Mouse (Mus musculus) CH12.LX (cell line): ENCODE results near the gene Myom1. TPM values are rescaled to one million over a fixed set of nuclear protein-coding genes. Genes with fewer than 3 reads are reported as not detected.

Source experiments
- DNase-seq: peaks from one replicate; pipeline ENCODE4 v3.0.0-alpha.2; 2013; ENCODE audit errors: extremely low read depth
- H3K27ac ChIP-seq: 2 replicates; pipeline ENCODE4 v1.5.1; 2012; ENCODE audit warnings: low read depth, mild to moderate bottlenecking, control low read depth, moderate library complexity; ENCODE audit not compliant: insufficient read depth
- H3K27me3 ChIP-seq: replicated peaks from 2 replicates; pipeline ENCODE3; 2012; ENCODE audit warnings: inconsistent platforms
- H3K36me3 ChIP-seq, 2 experiments: replicated peaks in 1 of 2; 2 replicates each; pipeline versions ENCODE3 to v1.6.1; 2012; ENCODE audit warnings: inconsistent platforms in 1 of 2, low read length in 1 of 2, mild to moderate bottlenecking in 1 of 2, mixed read lengths in 1 of 2, moderate library complexity in 1 of 2; ENCODE audit not compliant: control insufficient read depth in 1 of 2, insufficient read depth in 1 of 2
- H3K4me1 ChIP-seq, 2 experiments: 2 replicates each; pipeline ENCODE4 v1.6.1; 2012; ENCODE audit warnings: inconsistent platforms in 1 of 2, moderate library complexity in 1 of 2; ENCODE audit not compliant: insufficient read depth in 2 of 2, control insufficient read depth in 1 of 2
- H3K4me2 ChIP-seq: 2 replicates; pipeline ENCODE4 v1.6.1; 2012; ENCODE audit warnings: low read depth, mild to moderate bottlenecking, control low read depth; ENCODE audit not compliant: poor library complexity, insufficient read depth, severe bottlenecking
- H3K4me3 ChIP-seq, 3 experiments: fragments of 150-350 bp in 1 of 3; sonication (generic) in 1 of 3; replicated peaks in 1 of 3; 2 replicates each; pipeline versions ENCODE3 to v1.5.1; 2011 to 2012; ENCODE audit warnings: low read depth in 2 of 3, low read length in 2 of 3, mild to moderate bottlenecking in 2 of 3, moderate library complexity in 2 of 3, control low read depth in 1 of 3, improper control_type of control experiment in 1 of 3, inconsistent platforms in 1 of 3, mixed read lengths in 1 of 3; ENCODE audit not compliant: poor library complexity in 1 of 3
- H3K79me2 ChIP-seq: replicated peaks from 2 replicates; pipeline ENCODE4 v1.6.1; 2012; ENCODE audit warnings: mild to moderate bottlenecking, moderate library complexity; ENCODE audit not compliant: control insufficient read depth, poor library complexity, insufficient read depth, severe bottlenecking; ENCODE audit errors: extremely low read depth
- H3K9ac ChIP-seq: 2 replicates; pipeline ENCODE4 v1.6.1; 2012; ENCODE audit warnings: low read depth, mild to moderate bottlenecking, control low read depth, moderate library complexity; ENCODE audit not compliant: insufficient read depth
- H3K9me3 ChIP-seq: replicated peaks from 2 replicates; pipeline ENCODE3; 2012; ENCODE audit warnings: low read length, inconsistent platforms, mixed read lengths
- CHD2 ChIP-seq: IDR thresholded peaks from 2 replicates; pipeline ENCODE4 v1.6.1; 2011; ENCODE audit warnings: low read length, improper control_type of control experiment
- CTCF ChIP-seq, 2 experiments: IDR thresholded peaks in 1 of 2; conservative IDR thresholded peaks in 1 of 2; 2 replicates each; pipeline ENCODE4 v1.5.1; 2011 to 2012; ENCODE audit warnings: low read depth in 2 of 2, low read length in 2 of 2, improper control_type of control experiment in 1 of 2, inconsistent platforms in 1 of 2, mild to moderate bottlenecking in 1 of 2, moderate library complexity in 1 of 2
- EP300 ChIP-seq: IDR thresholded peaks from 2 replicates; pipeline ENCODE4 v1.6.1; 2011; ENCODE audit warnings: low read length, improper control_type of control experiment
- ETS1 ChIP-seq: conservative IDR thresholded peaks from 2 replicates; pipeline ENCODE4 v1.6.1; 2012; ENCODE audit warnings: low read depth, mild to moderate bottlenecking, inconsistent platforms, low read length, improper control_type of control experiment, moderate library complexity
- IRF4 ChIP-seq: IDR thresholded peaks from 2 replicates; pipeline ENCODE4 v1.6.1; 2014; ENCODE audit warnings: low read depth, mild to moderate bottlenecking, inconsistent platforms, low read length, improper control_type of control experiment
- JUN ChIP-seq: IDR thresholded peaks from 2 replicates; pipeline ENCODE4 v1.6.1; 2011; ENCODE audit warnings: low read depth, mild to moderate bottlenecking, low read length, improper control_type of control experiment, moderate library complexity; ENCODE audit not compliant: insufficient read depth
- JUND ChIP-seq: conservative IDR thresholded peaks from 2 replicates; pipeline ENCODE4 v1.6.1; 2011; ENCODE audit warnings: low read depth, low read length, improper control_type of control experiment
- KAT2A ChIP-seq: IDR thresholded peaks from 2 replicates; pipeline ENCODE4 v1.6.1; 2012; ENCODE audit warnings: low read length, improper control_type of control experiment, inconsistent platforms; ENCODE audit not compliant: insufficient replicate concordance
- MAX ChIP-seq: IDR thresholded peaks from 2 replicates; pipeline ENCODE4 v1.6.1; 2011; ENCODE audit warnings: low read length, improper control_type of control experiment
- MAZ ChIP-seq: IDR thresholded peaks from 2 replicates; pipeline ENCODE4 v1.6.1; 2012; ENCODE audit warnings: low read depth, mild to moderate bottlenecking, inconsistent platforms, low read length, improper control_type of control experiment, moderate library complexity
- NRF1 ChIP-seq: IDR thresholded peaks from 2 replicates; pipeline ENCODE4 v1.6.1; 2014; ENCODE audit warnings: low read depth, mild to moderate bottlenecking, inconsistent platforms, low read length, improper control_type of control experiment, moderate library complexity
- PAX5 ChIP-seq: IDR thresholded peaks from 2 replicates; pipeline ENCODE4 v1.6.1; 2012; ENCODE audit warnings: low read length, inconsistent platforms, mixed read lengths
- RAD21 ChIP-seq: IDR thresholded peaks from 2 replicates; pipeline ENCODE4 v1.6.1; 2011; ENCODE audit warnings: low read depth, mild to moderate bottlenecking, low read length, improper control_type of control experiment, moderate library complexity
- UBTF ChIP-seq: IDR thresholded peaks from 2 replicates; pipeline ENCODE4 v1.6.1; 2012; ENCODE audit warnings: low read depth, mild to moderate bottlenecking, inconsistent platforms, low read length, improper control_type of control experiment, moderate library complexity
- ZKSCAN1 ChIP-seq: IDR thresholded peaks from 2 replicates; pipeline ENCODE4 v1.6.1; 2012; ENCODE audit warnings: low read depth, inconsistent platforms, low read length, improper control_type of control experiment, borderline replicate concordance
- ZMIZ1 ChIP-seq: IDR thresholded peaks from 2 replicates; pipeline ENCODE4 v1.6.1; 2012; ENCODE audit warnings: low read depth, mild to moderate bottlenecking, inconsistent platforms, low read length, improper control_type of control experiment
- dilution Hi-C: fragments of 300-500 bp; cut with MboI; formaldehyde crosslinking; loops from 2 replicates; pipeline ENCODE4 v1.14.3; 2020; ENCODE audit warnings: low sequenced_read_pairs; ENCODE audit not compliant: extremely low pct_unique_long_range_greater_than_20kb, extremely low pct_ligation_motif_present
- in situ Hi-C: fragments of 300-500 bp; cut with MboI; formaldehyde crosslinking; loops from 3 replicates; pipeline ENCODE4 v1.14.3; 2019; ENCODE audit warnings: low sequenced_read_pairs, low pct_ligation_motif_present, low pct_unique_long_range_greater_than_20kb, mixed read lengths
- polyA plus RNA-seq: library from polyadenylated mRNA; unstranded; fragments of >175 nt; gene quantifications from 2 replicates; pipeline ENCODE4 v1.2.1, GENCODE M21; 2012; ENCODE audit warnings: low read depth; ENCODE audit not compliant: insufficient read length
- total RNA-seq, 2 experiments: library from RNA; depleted of rRNA; stranded (reverse); fragments of 300-350 nt in 1 of 2; fragments of >200 nt in 1 of 2; gene quantifications; 2 replicates each; pipeline ENCODE4 v1.2.3; 2012 to 2014

Gene Myom1
- total and polyA plus RNA-seq, 3 experiments, result 0.26 to 0.93 (median 0.55) TPM

DNA sequence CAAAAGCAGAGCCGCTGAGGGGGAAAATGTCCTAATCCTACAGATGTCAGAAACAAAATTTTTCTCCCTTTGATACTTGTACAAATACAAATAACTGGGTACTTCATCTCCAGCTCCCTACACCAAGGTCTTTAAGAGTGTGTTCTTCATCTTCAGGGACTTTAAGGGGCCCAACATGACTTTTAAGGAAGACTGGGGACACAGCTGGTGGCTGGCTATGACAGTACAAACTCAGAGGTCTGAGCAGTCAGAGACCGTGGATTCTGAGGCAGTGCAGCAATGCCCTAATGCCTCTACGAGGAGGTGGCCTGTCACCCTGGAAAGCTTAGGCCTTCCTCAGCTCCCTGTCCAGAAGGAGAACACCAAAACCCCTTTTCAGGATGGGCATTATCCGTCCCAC is 679 bp downstream of the Myom1 start:
- dilution Hi-C loops (no loop called here), in situ Hi-C loops (no loop called here)
- H3K27ac ChIP-seq, result no peak overlapping the region
- peaks cover 0 to 10% of the 10 kb centered on the region in 2 experiments for H3K36me3 ChIP-seq
- DNase-seq, result no peak
- no peak for TF ChIP-seq RAD21
- no peak for TF ChIP-seq KAT2A
- TF ChIP-seq JUN, result no peak
- no peak overlapping the region for H3K4me3 ChIP-seq
- peak overlapping the region; percentile 89; the same call in 1 of the 2 replicates for H3K4me2 ChIP-seq
- no peaks in the 10 kb centered on the region for H3K9me3 ChIP-seq
- peaks cover 7 to 39% of the 10 kb centered on the region in 2 experiments for H3K4me1 ChIP-seq
- peaks cover 34% of the 10 kb centered on the region for H3K79me2 ChIP-seq
- H3K9ac ChIP-seq, result peak overlapping the region; percentile 72; the same call in 1 of the 2 replicates
- H3K27me3 ChIP-seq, result no peaks in the 10 kb centered on the region

DNA sequence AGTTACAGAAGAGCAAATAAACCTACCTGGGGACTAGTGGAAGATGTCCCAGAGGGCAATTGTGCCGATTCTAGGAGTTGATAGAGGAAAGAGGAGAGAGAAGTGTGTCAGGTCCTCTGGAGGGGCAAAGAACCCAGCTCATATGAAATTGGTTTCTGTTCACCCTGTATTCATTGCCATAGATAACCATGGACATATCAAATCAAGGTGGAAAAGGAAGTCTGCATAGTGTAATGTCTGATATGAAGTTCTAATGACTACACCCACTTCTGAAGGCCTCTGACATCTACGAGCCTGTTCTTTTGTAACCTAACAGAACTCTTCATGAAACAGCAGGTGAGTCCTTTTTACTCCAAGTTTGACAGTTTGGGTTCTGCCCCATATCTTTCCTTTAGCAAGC is 1.3 kb downstream of the Myom1 start:
- no peaks in the 10 kb centered on the region for H3K27me3 ChIP-seq
- dilution Hi-C loops (no loop called here), in situ Hi-C loops (no loop called here)
- H3K4me3 ChIP-seq, result no peak overlapping the region
- H3K79me2 ChIP-seq, result peaks cover 28% of the 10 kb centered on the region
- no peak overlapping the region for H3K9ac ChIP-seq
- H3K9me3 ChIP-seq, result no peaks in the 10 kb centered on the region
- H3K36me3 ChIP-seq, result peaks cover 0 to 6% of the 10 kb centered on the region in 2 experiments
- DNase-seq, result no peak
- H3K27ac ChIP-seq, result no peak overlapping the region
- H3K4me1 ChIP-seq, result peaks cover 4 to 34% of the 10 kb centered on the region in 2 experiments
- TF ChIP-seq MAZ (no peak), IRF4 (no peak), PAX5 (no peak), ZMIZ1 (no peak), ETS1 (no peak), CHD2 (no peak), UBTF (no peak), NRF1 (no peak), ZKSCAN1 (no peak), CTCF (conservative IDR thresholded peaks at IDR 0.05 in 1 of 2, IDR thresholded peaks at IDR 0.05 in 1 of 2; ENCODE audit: low read depth in 2 of 2, low read length in 2 of 2) (no peak), JUND (no peak), MAX (no peak), EP300 (no peak)
- H3K4me2 ChIP-seq, result no peak overlapping the region
